Mouse (Mus musculus) lung, adult 10 weeks (tissue): ENCODE results near the gene Trim9. TPM values are rescaled to one million over a fixed set of nuclear protein-coding genes. Genes with fewer than 3 reads are reported as not detected.

Source experiments
- polyA plus RNA-seq: library from polyadenylated mRNA; stranded (reverse); fragments of 350-450 nt; fragmentation: Illumina TruSeq; extraction: RNeasy Lipid Tissue Mini Kit (QIAGEN cat#74804); gene quantifications from one replicate; pipeline ENCODE4 v1.2.3, GENCODE M21; 2014; ENCODE audit warnings: low read depth, low replicate concordance; ENCODE audit not compliant: insufficient read depth

Gene Trim9
- not detected for polyA plus RNA-seq

GRCm38 (mm10) chr12:70347202-70347841, at the start of gene Trim9:
Gene Trim9 (minus strand): TSS chr12:70347614.

GRCm38 (mm10) chr12:70231294-70231693, 116.1 kb downstream of the Trim9 start, which contains the start of gene Pygl:
Gene Pygl (minus strand): TSS chr12:70231488.

Other genes with a start within 250 kb of the Trim9 start
- gene Nin, start 233.9 kb downstream of the Trim9 start, polyA plus RNA-seq, result 5.6 TPM
- 0.56 TPM for gene Abhd12b, start 193.5 kb downstream of the Trim9 start, polyA plus RNA-seq
- 23.9 TPM for gene Pygl, start 116.1 kb downstream of the Trim9 start, polyA plus RNA-seq
- gene Tmx1, start 105.5 kb upstream of the Trim9 start, polyA plus RNA-seq, result 36.1 TPM